Mouse (Mus musculus) spleen, adult 2 months (tissue): ENCODE measurements at regions not wholly inside any gene's neighbourhood (a gene's known extent, or its start where the extent isn't known, plus 50 kb on each side); places are given as distances from the start of the nearest gene placed in this dataset.

ENCODE experiments used
- CTCF ChIP-seq: fragments of 200-500 bp; IDR thresholded peaks from 2 replicates; pipeline ENCODE4 v1.5.1; 2011; ENCODE audit warnings: mild to moderate bottlenecking, inconsistent platforms; ENCODE audit not compliant: insufficient read depth, insufficient read length, insufficient replicate concordance; ENCODE audit errors: extremely low read depth
- POLR2A ChIP-seq: fragments of 200-500 bp; IDR thresholded peaks from 2 replicates; pipeline ENCODE4 v1.6.1; 2011; ENCODE audit warnings: low read depth, low read length, inconsistent platforms

- TF ChIP-seq CTCF (no peak), POLR2A (no peak)
Measured at GRCm38 (mm10) chr6:66263429-66263828, 271.8 kb upstream of the Mad2l1 start.
